Mouse (Mus musculus): Measurements from ENCODE around the gene Hes6.

GRCm38 (mm10) chr1:91436380-91437082 is 22.7 kb upstream of the Hes6 start:
- TF ChIP-seq CTCF (IDR thresholded peaks at IDR 0.05; ENCODE audit: control insufficient read depth, insufficient read depth, insufficient replicate concordance, low read depth, low read length) (no peak), POLR2A (IDR thresholded peaks at IDR 0.05; ENCODE audit: control insufficient read depth, low read depth, low read length) (no peak)
